Mouse (Mus musculus) megakaryocyte, embryonic 14.5 days (primary cell): ENCODE data around the gene Spata2.

Experiments used
- FLI1 ChIP-seq: IDR thresholded peaks from 2 replicates; pipeline ENCODE4 v1.6.1; 2012; ENCODE audit warnings: low read length, inconsistent platforms, mixed read lengths
- GATA1 ChIP-seq: IDR thresholded peaks from 3 replicates; pipeline ENCODE4 v1.6.1; 2012; ENCODE audit warnings: mixed read lengths, low read length, inconsistent platforms, borderline replicate concordance

GRCm38 (mm10) chr2:167530536-167530935, 37.8 kb upstream of the Spata2 start:
- TF ChIP-seq GATA1 (no peak), FLI1 (no peak)
